Mouse (Mus musculus) frontal cortex, adult (tissue): Measurements from ENCODE around the gene Cox6b2.
"Not testable (repeated sequence)": the region's sequence is repeated elsewhere in the genome, so short reads cannot be mapped to it uniquely, and the experiment has no call there.

ENCODE experiments used
- ATAC-seq: cut with Nextera tagmentation; 2 replicates; pipeline ENCODE4 v1.9.2; 2017; ENCODE audit warnings: mild to moderate bottlenecking, moderate library complexity, mixed read lengths; ENCODE audit not compliant: low TSS enrichment

Cox6b2 gene

GRCm38 (mm10) chr7:4752821-4753570, at the start of gene Cox6b2:
TSS of gene Cox6b2 (minus strand) at chr7:4753094.
- peak; percentile 59; the same call in 1 of the 2 replicates for ATAC-seq

GRCm38 (mm10) chr7:4802247-4802646, 49.4 kb upstream of the Cox6b2 start:
- ATAC-seq = no peak

GRCm38 (mm10) chr7:4795767-4796433, 43.0 kb upstream of the Cox6b2 start:
- ATAC-seq = no peak

GRCm38 (mm10) chr7:4794631-4795168, 41.8 kb upstream of the Cox6b2 start:
- ATAC-seq = no peak

- no peak for ATAC-seq
Measured at GRCm38 (mm10) chr7:4793674-4794073, 40.8 kb upstream of the Cox6b2 start.

- not testable (repeated sequence) for ATAC-seq
Measured at GRCm38 (mm10) chr7:4793248-4793647, 40.4 kb upstream of the Cox6b2 start.

GRCm38 (mm10) chr7:4792278-4793212, 39.7 kb upstream of the Cox6b2 start, which contains the start of gene Rpl28:
TSS of gene Rpl28 (plus strand) at chr7:4792874.
- peak; percentile 92 for ATAC-seq

GRCm38 (mm10) chr7:4789436-4789935, 36.6 kb upstream of the Cox6b2 start, which contains the start of gene Tmem238:
TSS of gene Tmem238 (minus strand) at chr7:4789656.
- no peak for ATAC-seq

GRCm38 (mm10) chr7:4788499-4789435, 35.9 kb upstream of the Cox6b2 start:
- ATAC-seq = peak; percentile 26; the same call in 1 of the 2 replicates

- peak; percentile 77 for ATAC-seq
Measured at GRCm38 (mm10) chr7:4783667-4784268, 30.9 kb upstream of the Cox6b2 start.

GRCm38 (mm10) chr7:4782759-4783158, 29.9 kb upstream of the Cox6b2 start, which contains the start of the genes Il11 and Tmem190:
TSS of gene Il11 (minus strand) at chr7:4782859.
TSS of gene Tmem190 (plus strand) at chr7:4782937.
- ATAC-seq = no peak

GRCm38 (mm10) chr7:4782130-4782529, 29.2 kb upstream of the Cox6b2 start:
- ATAC-seq = no peak

GRCm38 (mm10) chr7:4779921-4780320, 27.0 kb upstream of the Cox6b2 start:
- no peak for ATAC-seq

- ATAC-seq = no peak
Measured at GRCm38 (mm10) chr7:4777851-4778637, 25.1 kb upstream of the Cox6b2 start.

- no peak for ATAC-seq
Measured at GRCm38 (mm10) chr7:4776861-4777830, 24.3 kb upstream of the Cox6b2 start.

GRCm38 (mm10) chr7:4776131-4776530, 23.2 kb upstream of the Cox6b2 start:
- no peak for ATAC-seq

- no peak for ATAC-seq
Measured at GRCm38 (mm10) chr7:4771202-4771601, 18.3 kb upstream of the Cox6b2 start, which contains the start of gene Fam71e2. TSS of gene Fam71e2 (minus strand) at chr7:4771302.
